Mouse (Mus musculus) midbrain, embryonic 12.5 days (tissue): Measurements from ENCODE around the gene C1qtnf1. TPM values are rescaled to one million over a fixed set of nuclear protein-coding genes. Genes with fewer than 3 reads are reported as not detected.

ENCODE experiments used
- ATAC-seq: fragments of 200-750 bp; cut with Nextera tagmentation; 2 replicates; pipeline ENCODE4 v1.8.0; 2017; ENCODE audit warnings: low read depth, moderate TSS enrichment, moderate library complexity; ENCODE audit not compliant: low FRiP score
- H3K27ac ChIP-seq: fragments of 300-500 bp; sonication (generic); replicated peaks from 2 replicates; pipeline ENCODE4 v1.5.1; 2016; ENCODE audit warnings: mild to moderate bottlenecking
- H3K27me3 ChIP-seq: fragments of 300-500 bp; sonication (generic); 2 replicates; pipeline ENCODE4 v1.6.1; 2016; ENCODE audit warnings: mild to moderate bottlenecking
- H3K36me3 ChIP-seq: fragments of 300-500 bp; sonication (generic); 2 replicates; pipeline ENCODE4 v1.6.1; 2016
- H3K4me1 ChIP-seq: fragments of 300-500 bp; sonication (generic); 2 replicates; pipeline ENCODE4 v1.6.1; 2016
- H3K4me2 ChIP-seq: fragments of 300-500 bp; sonication (generic); replicated peaks from 2 replicates; pipeline ENCODE4 v1.6.1; 2016; ENCODE audit warnings: mild to moderate bottlenecking, moderate library complexity
- H3K4me3 ChIP-seq: fragments of 300-500 bp; sonication (generic); 2 replicates; pipeline ENCODE4 v1.5.1; 2016; ENCODE audit warnings: mild to moderate bottlenecking
- H3K9ac ChIP-seq: fragments of 300-500 bp; sonication (generic); replicated peaks from 2 replicates; pipeline ENCODE4 v1.6.1; 2016; ENCODE audit warnings: mild to moderate bottlenecking, moderate library complexity
- H3K9me3 ChIP-seq: fragments of 300-500 bp; sonication (generic); 2 replicates; pipeline ENCODE4 v1.6.1; 2016; ENCODE audit warnings: mild to moderate bottlenecking
- WGBS: fragments of 180-500 bp; shearing (Covaris S2); methylation state at CpG from one replicate; pipeline ENCODE4 v1.1.7; 2016; 5-methylcytosine and 5-hydroxymethylcytosine counted together
- polyA plus RNA-seq: library from polyadenylated mRNA; unstranded; fragments of >200 nt; fragmentation: Nextera tagmentation; extraction: Ambion mirVana; gene quantifications from 2 replicates; pipeline ENCODE4 v1.2.1, GENCODE M21; 2016

C1qtnf1 gene
- polyA plus RNA-seq, 1 experiment from 2014 or later, result 3.3 TPM

- Histone ChIP-seq H3K4me2 (no peak overlapping the region), H3K27ac (no peak overlapping the region), H3K9ac (no peak overlapping the region), H3K4me1 (peaks cover 20% of the 10 kb centered on the region), H3K9me3 (no peaks in the 10 kb centered on the region), H3K4me3 (no peak overlapping the region), H3K27me3 (no peaks in the 10 kb centered on the region), H3K36me3 (peaks cover 43% of the 10 kb centered on the region)
- ATAC-seq, result no peak
- WGBS, result 91% methylated on average over 5 of the region's 5 CpGs
These were observed 13.7 kb upstream of the C1qtnf1 start for GRCm38 (mm10) chr11:118414270-118414669.

GRCm38 (mm10) chr11:118415630-118416029 lies 12.4 kb upstream of the C1qtnf1 start:
- Histone ChIP-seq H3K4me1 (peaks cover 27% of the 10 kb centered on the region), H3K36me3 (peaks cover 35% of the 10 kb centered on the region), H3K9ac (no peak overlapping the region), H3K27ac (no peak overlapping the region), H3K9me3 (no peaks in the 10 kb centered on the region), H3K27me3 (no peaks in the 10 kb centered on the region), H3K4me3 (no peak overlapping the region), H3K4me2 (no peak overlapping the region)
- 87% methylated on average over 6 of the region's 6 CpGs for WGBS
- ATAC-seq, result no peak

- peaks cover 30% of the 10 kb centered on the region for H3K36me3 ChIP-seq
These were observed 12.0 kb upstream of the C1qtnf1 start for GRCm38 (mm10) chr11:118416046-118416445.

GRCm38 (mm10) chr11:118417496-118417895 lies 10.5 kb upstream of the C1qtnf1 start:
- WGBS, result 94% methylated on average over 9 of the region's 9 CpGs
- Histone ChIP-seq H3K36me3 (peaks cover 28% of the 10 kb centered on the region; the same call in 1 of the 2 replicates), H3K4me1 (peaks cover 27% of the 10 kb centered on the region), H3K27me3 (no peaks in the 10 kb centered on the region), H3K27ac (no peak overlapping the region), H3K9me3 (no peaks in the 10 kb centered on the region), H3K4me3 (no peak overlapping the region), H3K9ac (no peak overlapping the region), H3K4me2 (peak overlapping the region; percentile 97)
- no peak for ATAC-seq

More at GRCm38 (mm10) chr11:118416046-118416445, 12.0 kb upstream of the C1qtnf1 start:
- Histone ChIP-seq H3K4me3 (no peak overlapping the region), H3K4me2 (no peak overlapping the region), H3K4me1 (peaks cover 27% of the 10 kb centered on the region), H3K27me3 (no peaks in the 10 kb centered on the region), H3K9me3 (no peaks in the 10 kb centered on the region), H3K9ac (no peak overlapping the region), H3K27ac (no peak overlapping the region)
- no peak for ATAC-seq
- WGBS, result 89% methylated on average over 7 of the region's 7 CpGs

GRCm38 (mm10) chr11:118418442-118418833 lies 9.6 kb upstream of the C1qtnf1 start:
- Histone ChIP-seq H3K4me2 (peak overlapping the region; percentile 97), H3K27ac (peak overlapping the region; percentile 54; the same call in 1 of the 2 replicates), H3K27me3 (no peaks in the 10 kb centered on the region), H3K9ac (peak overlapping the region; percentile 96), H3K36me3 (peaks cover 27% of the 10 kb centered on the region; the same call in 1 of the 2 replicates), H3K9me3 (no peaks in the 10 kb centered on the region), H3K4me1 (peaks cover 31% of the 10 kb centered on the region), H3K4me3 (peak overlapping the region; percentile 93)
- 7% methylated on average over 12 of the region's 12 CpGs for WGBS
- peak; percentile 14; the same call in 1 of the 2 replicates for ATAC-seq

GRCm38 (mm10) chr11:118418834-118419504 lies 9.0 kb upstream of the C1qtnf1 start, which contains the start of gene Cant1:
Cant1 (minus strand) TSS chr11:118419086.
- Histone ChIP-seq H3K4me3 (peak within 1 kb of the TSS; percentile 93), H3K27me3 (peaks cover 3% of the 10 kb centered on the region), H3K9ac (peak within 1 kb of the TSS; percentile 96), H3K27ac (peak within 1 kb of the TSS; percentile 65), H3K4me1 (peaks cover 36% of the 10 kb centered on the region), H3K4me2 (peak within 1 kb of the TSS; percentile 97), H3K9me3 (no peaks in the 10 kb centered on the region), H3K36me3 (peaks cover 22% of the 10 kb centered on the region; the same call in 1 of the 2 replicates)
- ATAC-seq, result peak; percentile 92
- WGBS, result under 1% methylated on average over 49 of the region's 50 CpGs

GRCm38 (mm10) chr11:118420261-118420660 lies 7.7 kb upstream of the C1qtnf1 start:
- WGBS, result 81% methylated on average over 7 of the region's 7 CpGs
- Histone ChIP-seq H3K9ac (no peak overlapping the region), H3K27ac (no peak overlapping the region), H3K4me1 (peaks cover 41% of the 10 kb centered on the region), H3K27me3 (peaks cover 7% of the 10 kb centered on the region), H3K4me3 (no peak overlapping the region), H3K4me2 (no peak overlapping the region), H3K36me3 (peaks cover 9% of the 10 kb centered on the region; the same call in 1 of the 2 replicates), H3K9me3 (no peaks in the 10 kb centered on the region)
- ATAC-seq, result no peak

GRCm38 (mm10) chr11:118423266-118423971 lies 4.6 kb upstream of the C1qtnf1 start:
- ATAC-seq, result no peak
- H3K9ac ChIP-seq, result peak overlapping the region; percentile 32; the same call in 1 of the 2 replicates
- H3K27ac ChIP-seq, result no peak overlapping the region

GRCm38 (mm10) chr11:118424621-118425335 lies 3.2 kb upstream of the C1qtnf1 start:
- H3K9me3 ChIP-seq, result no peaks in the 10 kb centered on the region
- H3K36me3 ChIP-seq, result no peaks in the 10 kb centered on the region
- peaks cover 31% of the 10 kb centered on the region for H3K4me1 ChIP-seq
- H3K27me3 ChIP-seq, result peaks cover 41% of the 10 kb centered on the region
- no peak overlapping the region for H3K9ac ChIP-seq
- no peak overlapping the region for H3K27ac ChIP-seq
- no peak overlapping the region for H3K4me3 ChIP-seq
- WGBS, result 68% methylated on average over 13 of the region's 13 CpGs
- ATAC-seq, result no peak
- no peak overlapping the region for H3K4me2 ChIP-seq

More at GRCm38 (mm10) chr11:118423266-118423971, 4.6 kb upstream of the C1qtnf1 start:
- no peak overlapping the region for H3K4me3 ChIP-seq
- no peaks in the 10 kb centered on the region for H3K36me3 ChIP-seq
- peak overlapping the region; percentile 27; the same call in 1 of the 2 replicates for H3K4me2 ChIP-seq
- H3K9me3 ChIP-seq, result no peaks in the 10 kb centered on the region
- H3K27me3 ChIP-seq, result peaks cover 32% of the 10 kb centered on the region
- H3K4me1 ChIP-seq, result peaks cover 31% of the 10 kb centered on the region
- WGBS, result 8% methylated on average over 18 of the region's 18 CpGs

GRCm38 (mm10) chr11:118426765-118427164 lies 1.2 kb upstream of the C1qtnf1 start:
- 72% methylated on average over 5 of the region's 5 CpGs for WGBS
- H3K9ac ChIP-seq, result no peak overlapping the region
- ATAC-seq, result no peak
- no peak overlapping the region for H3K4me3 ChIP-seq
- peaks cover 46% of the 10 kb centered on the region for H3K27me3 ChIP-seq
- H3K4me2 ChIP-seq, result no peak overlapping the region
- H3K36me3 ChIP-seq, result no peaks in the 10 kb centered on the region
- H3K27ac ChIP-seq, result no peak overlapping the region
- H3K9me3 ChIP-seq, result no peaks in the 10 kb centered on the region
- peaks cover 29% of the 10 kb centered on the region for H3K4me1 ChIP-seq

- Histone ChIP-seq H3K4me3 (no peak overlapping the region), H3K4me1 (peaks cover 29% of the 10 kb centered on the region), H3K27me3 (peaks cover 46% of the 10 kb centered on the region), H3K4me2 (no peak overlapping the region), H3K36me3 (no peaks in the 10 kb centered on the region), H3K9me3 (no peaks in the 10 kb centered on the region), H3K27ac (no peak overlapping the region), H3K9ac (no peak overlapping the region)
- ATAC-seq, result no peak
- WGBS, result 56% methylated on average over 3 of the region's 3 CpGs
These were observed 680 bp upstream of the C1qtnf1 start for GRCm38 (mm10) chr11:118427266-118427779.
